Mouse (Mus musculus) MEL (cell line): Measurements from ENCODE around the gene 5730480H06Rik.

ENCODE experiments used
- CTCF ChIP-seq, 3 experiments: IDR thresholded peaks in 2 of 3; conservative IDR thresholded peaks in 1 of 3; 2 replicates each; pipeline ENCODE4 v1.5.1; 2011 to 2012; ENCODE audit warnings: low read length in 3 of 3, low read depth in 2 of 3, mild to moderate bottlenecking in 2 of 3, improper control_type of control experiment in 1 of 3, inconsistent platforms in 1 of 3, mixed read lengths in 1 of 3, moderate library complexity in 1 of 3; ENCODE audit not compliant: control insufficient read depth in 1 of 3, insufficient read depth in 1 of 3, poor library complexity in 1 of 3, severe bottlenecking in 1 of 3
- GABPA ChIP-seq: IDR thresholded peaks from 2 replicates; pipeline ENCODE4 v1.6.1; 2012; ENCODE audit warnings: low read depth, mild to moderate bottlenecking, inconsistent platforms, low read length, improper control_type of control experiment, moderate library complexity

- TF ChIP-seq CTCF (IDR thresholded peaks at IDR 0.05 in 2 of 3, conservative IDR thresholded peaks at IDR 0.05 in 1 of 3; ENCODE audit: control insufficient read depth in 1 of 3, insufficient read depth in 1 of 3, low read depth in 2 of 3, low read length in 3 of 3, poor library complexity in 1 of 3, severe bottlenecking in 1 of 3) (no peak), GABPA (no peak)
Observed at GRCm38 (mm10) chr5:48331441-48331840, 3.7 kb downstream of the 5730480H06Rik start.
